Mouse (Mus musculus): Measurements from ENCODE around the gene Insm1.

Gene Insm1

GRCm38 (mm10) chr2:146224141-146224540 lies 2.4 kb downstream of the Insm1 start:
- no peak for DNase-seq (ENCODE audit: low spot score in 2 of 2)

- DNase-seq (ENCODE audit: low spot score in 2 of 2) = no peak
These were observed 4.1 kb downstream of the Insm1 start for GRCm38 (mm10) chr2:146225818-146226217.

- DNase-seq (ENCODE audit: low spot score in 2 of 2) = peak in 1 of 2 experiments; percentile 38
These were observed 4.8 kb downstream of the Insm1 start for GRCm38 (mm10) chr2:146226484-146226883.

GRCm38 (mm10) chr2:146227646-146228045 lies 5.9 kb downstream of the Insm1 start:
- DNase-seq (ENCODE audit: low spot score in 2 of 2) = peak in 1 of 2 experiments; percentile 40

- no peak for DNase-seq (ENCODE audit: low spot score in 2 of 2)
These were observed 6.7 kb downstream of the Insm1 start for GRCm38 (mm10) chr2:146228435-146228834.

- DNase-seq (ENCODE audit: low spot score in 2 of 2) = no peak
These were observed 9.8 kb downstream of the Insm1 start for GRCm38 (mm10) chr2:146231485-146231884.

- no peak for DNase-seq (ENCODE audit: low spot score in 2 of 2)
These were observed 17.6 kb downstream of the Insm1 start for GRCm38 (mm10) chr2:146239196-146239747.

GRCm38 (mm10) chr2:146244049-146244448 lies 22.3 kb downstream of the Insm1 start:
- no peak for DNase-seq (ENCODE audit: low spot score in 2 of 2)

GRCm38 (mm10) chr2:146245401-146245800 lies 23.7 kb downstream of the Insm1 start:
- no peak for DNase-seq (ENCODE audit: low spot score in 2 of 2)

GRCm38 (mm10) chr2:146246409-146247075 lies 24.8 kb downstream of the Insm1 start:
- DNase-seq (ENCODE audit: low spot score in 2 of 2) = no peak

- no peak for DNase-seq (ENCODE audit: low spot score in 2 of 2)
These were observed 25.9 kb downstream of the Insm1 start for GRCm38 (mm10) chr2:146247576-146247975.

- no peak for DNase-seq (ENCODE audit: low spot score in 2 of 2)
These were observed 27.3 kb downstream of the Insm1 start for GRCm38 (mm10) chr2:146249033-146249432.

GRCm38 (mm10) chr2:146250236-146250904 lies 28.6 kb downstream of the Insm1 start:
- DNase-seq (ENCODE audit: low spot score in 2 of 2) = peak in 1 of 2 experiments; percentile 61

- no peak for DNase-seq (ENCODE audit: low spot score in 2 of 2)
These were observed 32.7 kb downstream of the Insm1 start for GRCm38 (mm10) chr2:146254387-146254786.

- DNase-seq (ENCODE audit: low spot score in 2 of 2) = no peak
These were observed 33.9 kb downstream of the Insm1 start for GRCm38 (mm10) chr2:146255636-146256035.

GRCm38 (mm10) chr2:146256321-146256875 lies 34.7 kb downstream of the Insm1 start:
- DNase-seq (ENCODE audit: low spot score in 2 of 2) = peak in 1 of 2 experiments; percentile 65

GRCm38 (mm10) chr2:146257037-146257436 lies 35.3 kb downstream of the Insm1 start:
- DNase-seq (ENCODE audit: low spot score in 2 of 2) = no peak

- no peak for DNase-seq (ENCODE audit: low spot score in 2 of 2)
These were observed 35.9 kb downstream of the Insm1 start for GRCm38 (mm10) chr2:146257609-146258008.

GRCm38 (mm10) chr2:146258736-146259469 lies 37.2 kb downstream of the Insm1 start:
- DNase-seq (ENCODE audit: low spot score in 2 of 2) = peak in 1 of 2 experiments; percentile 29

- DNase-seq (ENCODE audit: low spot score in 2 of 2) = no peak
These were observed 38.3 kb downstream of the Insm1 start for GRCm38 (mm10) chr2:146259787-146260560.

- no peak for DNase-seq (ENCODE audit: low spot score in 2 of 2)
These were observed 39.4 kb downstream of the Insm1 start for GRCm38 (mm10) chr2:146261146-146261545.
